Mouse (Mus musculus) left cerebral cortex, adult 11 months (tissue): ENCODE measurements around the gene Zgpat.

Experiments used
- DNase-seq: peaks from one replicate; pipeline ENCODE4 v3.0.0; 2022; ENCODE audit warnings: low spot score

Zgpat gene

GRCm38 (mm10) chr2:181364860-181365596, at the start of gene Zgpat, which contains the start of gene Arfrp1:
Gene Zgpat, plus strand, starts transcription at chr2:181364928.
Gene Arfrp1, minus strand, starts transcription at chr2:181365404.
- DNase-seq, result peak; percentile 73

GRCm38 (mm10) chr2:181319248-181320102, 45.3 kb upstream of the Zgpat start, which contains the start of gene Rtel1:
Gene Rtel1, plus strand, starts transcription at chr2:181319739.
- DNase-seq, result peak; percentile 55

GRCm38 (mm10) chr2:181320103-181320499, 44.6 kb upstream of the Zgpat start:
- no peak for DNase-seq

GRCm38 (mm10) chr2:181322136-181322535, 42.6 kb upstream of the Zgpat start:
- DNase-seq, result no peak

- no peak for DNase-seq
Measured at GRCm38 (mm10) chr2:181326098-181326497, 38.6 kb upstream of the Zgpat start.

- DNase-seq, result no peak
Measured at GRCm38 (mm10) chr2:181332542-181332941, 32.2 kb upstream of the Zgpat start.

- DNase-seq, result peak; percentile 46
Measured at GRCm38 (mm10) chr2:181334023-181334422, 30.7 kb upstream of the Zgpat start.

- no peak for DNase-seq
Measured at GRCm38 (mm10) chr2:181340426-181340825, 24.3 kb upstream of the Zgpat start.

- no peak for DNase-seq
Measured at GRCm38 (mm10) chr2:181342766-181343165, 22.0 kb upstream of the Zgpat start.

GRCm38 (mm10) chr2:181356780-181357179, 7.9 kb upstream of the Zgpat start:
- no peak for DNase-seq

- no peak for DNase-seq
Measured at GRCm38 (mm10) chr2:181363946-181364345, 782 bp upstream of the Zgpat start.

GRCm38 (mm10) chr2:181364487-181364859, 255 bp upstream of the Zgpat start:
- DNase-seq, result no peak

GRCm38 (mm10) chr2:181365655-181366075, 937 bp downstream of the Zgpat start:
- DNase-seq, result no peak

GRCm38 (mm10) chr2:181370001-181370400, 5.3 kb downstream of the Zgpat start:
- no peak for DNase-seq

GRCm38 (mm10) chr2:181375787-181376186, 11.1 kb downstream of the Zgpat start:
- no peak for DNase-seq

- no peak for DNase-seq
Measured at GRCm38 (mm10) chr2:181377230-181377629, 12.5 kb downstream of the Zgpat start.

- no peak for DNase-seq
Measured at GRCm38 (mm10) chr2:181378701-181379100, 14.0 kb downstream of the Zgpat start.

GRCm38 (mm10) chr2:181379778-181380177, 15.1 kb downstream of the Zgpat start, which contains the start of gene Lime1:
Gene Lime1, plus strand, starts transcription at chr2:181380078.
- no peak for DNase-seq

- DNase-seq, result no peak
Measured at GRCm38 (mm10) chr2:181380251-181380650, 15.5 kb downstream of the Zgpat start.

- no peak for DNase-seq
Measured at GRCm38 (mm10) chr2:181381107-181381506, 16.4 kb downstream of the Zgpat start.

GRCm38 (mm10) chr2:181381631-181382306, 17.0 kb downstream of the Zgpat start:
- DNase-seq, result no peak

- no peak for DNase-seq
Measured at GRCm38 (mm10) chr2:181384463-181384862, 19.7 kb downstream of the Zgpat start.
